10 mouse cellular contexts compared by ENCODE assay signal in the genomic region with DNA sequence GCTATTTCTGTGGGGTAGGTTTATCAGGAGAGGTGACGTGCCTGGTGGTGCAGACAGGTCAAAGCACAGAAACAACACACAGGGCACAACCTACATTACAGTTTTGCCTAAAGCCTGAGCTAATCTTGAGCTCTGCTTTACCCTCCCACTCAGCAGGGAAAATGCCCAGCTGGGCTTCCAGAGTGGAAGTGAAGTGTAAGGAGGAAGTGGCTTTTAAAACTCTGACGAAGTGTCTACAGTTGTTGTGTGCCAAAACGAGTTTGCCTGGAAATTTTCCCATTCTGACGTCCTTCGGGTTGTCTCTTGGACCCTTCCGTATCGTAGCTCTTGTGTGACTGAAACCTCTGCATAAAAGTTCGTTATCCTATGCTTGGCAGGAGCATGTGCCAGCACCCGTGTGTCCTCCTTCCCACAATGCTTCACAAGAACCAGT. TPM values are rescaled to one million over a fixed set of nuclear protein-coding genes. Genes with fewer than 3 reads are reported as not detected.
DNase-seq lines count a peak whose midpoint lies in the region; ATAC-seq lines count a peak whose summit lies in the region.
"Had no signal": no experiment of that assay in that cellular context is flagged by ENCODE, and none has a peak within 500 bp of the region (broad histone marks: within the 10 kb centered on the region; RNA-seq: fewer than 3 reads in every experiment).

No protein-coding gene starts in this region.

- H3K27ac ChIP-seq in limb, embryonic 13.5 days = no peak overlapping the region
- no peak overlapping the region for H3K27ac ChIP-seq in limb, embryonic 10.5 days
- no peak overlapping the region for H3K27ac ChIP-seq in forebrain, embryonic 15.5 days (replicated peaks)
- H3K27ac ChIP-seq: embryonic facial prominence, embryonic 13.5 days; limb, embryonic 12.5 days had no signal

- no peak overlapping the region for H3K9ac ChIP-seq in limb, embryonic 13.5 days
- H3K9ac ChIP-seq in forebrain, embryonic 15.5 days (replicated peaks) = no peak overlapping the region
- H3K9ac ChIP-seq: embryonic facial prominence, embryonic 13.5 days; limb, embryonic 12.5 days had no signal

- H3K27me3 ChIP-seq in limb, embryonic 13.5 days = no peaks in the 10 kb centered on the region
- no peaks in the 10 kb centered on the region for H3K27me3 ChIP-seq in limb, embryonic 10.5 days (ENCODE audit: low read depth, poor library complexity, severe bottlenecking)
- H3K27me3 ChIP-seq in forebrain, embryonic 15.5 days = no peaks in the 10 kb centered on the region
- H3K27me3 ChIP-seq: embryonic facial prominence, embryonic 13.5 days; limb, embryonic 12.5 days had no signal

- 41% methylated on average over 9 of the region's 9 CpGs for WGBS in limb, embryonic 13.5 days
- WGBS in limb, embryonic 10.5 days = 76% methylated on average over 9 of the region's 9 CpGs
- 46% methylated on average over 9 of the region's 9 CpGs for whole genome bisulfite sequencing in forebrain, embryonic 15.5 days

- 0 out of 2 replicates have a peak, but pooled peaks cover 7% of the 10 kb centered on the region for H3K4me1 ChIP-seq in limb, embryonic 13.5 days
- peaks cover 12% of the 10 kb centered on the region; the same call in 1 of the 2 replicates for H3K4me1 ChIP-seq in limb, embryonic 10.5 days
- no peaks in the 10 kb centered on the region for H3K4me1 ChIP-seq in forebrain, embryonic 15.5 days
- H3K4me1 ChIP-seq: embryonic facial prominence, embryonic 13.5 days had no signal

- ATAC-seq in limb, embryonic 13.5 days (ENCODE audit: low FRiP score, low read depth) = peak; percentile 36; the same call in 1 of the 2 replicates
- ATAC-seq in megakaryocyte progenitor cell, adult 5-6 weeks (replicated peaks; ENCODE audit: poor library complexity) = peak; percentile 68
- no peak for ATAC-seq in forebrain, embryonic 15.5 days (replicated peaks)

- H3K9me3 ChIP-seq in limb, embryonic 13.5 days = no peaks in the 10 kb centered on the region
- no peaks in the 10 kb centered on the region for H3K9me3 ChIP-seq in limb, embryonic 10.5 days (replicated peaks)
- no peaks in the 10 kb centered on the region for H3K9me3 ChIP-seq in forebrain, embryonic 15.5 days
- H3K9me3 ChIP-seq: embryonic facial prominence, embryonic 13.5 days; limb, embryonic 12.5 days had no signal

- no peak overlapping the region for H3K4me2 ChIP-seq in limb, embryonic 13.5 days (replicated peaks)
- H3K4me2 ChIP-seq in forebrain, embryonic 15.5 days (replicated peaks) = no peak overlapping the region
- H3K4me2 ChIP-seq: embryonic facial prominence, embryonic 13.5 days; limb, embryonic 12.5 days had no signal

- H3K36me3 ChIP-seq in limb, embryonic 13.5 days = no peaks in the 10 kb centered on the region
- H3K36me3 ChIP-seq in limb, embryonic 10.5 days = no peaks in the 10 kb centered on the region
- no peaks in the 10 kb centered on the region for H3K36me3 ChIP-seq in forebrain, embryonic 15.5 days
- H3K36me3 ChIP-seq: embryonic facial prominence, embryonic 13.5 days; limb, embryonic 12.5 days had no signal

- DNase-seq in limb, embryonic 10.5 days (ENCODE audit: low spot score) = no peak
- DNase-seq in heart, adult 18-20 months = peak; percentile 63 to 73
- peak; percentile 42 to 59 for DNase-seq in kidney, postnatal 36 days
- no peak for DNase-seq in embryo, embryonic 10 days (ENCODE audit: low spot score)
- no peak for DNase-seq in embryo, embryonic 9.5 days (ENCODE audit: extremely low spot score)

- no peak overlapping the region for H3K4me3 ChIP-seq in limb, embryonic 13.5 days
- H3K4me3 ChIP-seq in limb, embryonic 10.5 days = no peak overlapping the region
- H3K4me3 ChIP-seq in forebrain, embryonic 15.5 days = no peak overlapping the region
- H3K4me3 ChIP-seq: embryonic facial prominence, embryonic 13.5 days; limb, embryonic 12.5 days had no signal

RNA-seq across cellular contexts. Expression of gene Cd47, which starts 7.9 kb away (rescaled TPM):
- polyA plus RNA-seq in limb, embryonic 13.5 days (2015; fragmentation: Nextera tagmentation; extraction: Ambion mirVana) = 62.1 and 62.5 TPM in 2 replicates
- 21.3 and 26.6 TPM in 2 replicates for polyA plus RNA-seq in limb, embryonic 10.5 days (2016; fragmentation: Nextera tagmentation; extraction: Ambion mirVana)
- total RNA-seq in heart, adult 18-20 months (2021) = 10 to 100 TPM; 79.4 to 84.7 TPM
- 435 and 460 TPM in 2 replicates for total RNA-seq in megakaryocyte progenitor cell, adult 5-6 weeks (2015)
- 188 and 213 TPM in 2 replicates for total RNA-seq in megakaryocyte progenitor cell, adult 5-6 weeks (2017)
- polyA plus RNA-seq in forebrain, embryonic 15.5 days (2015; fragmentation: Nextera tagmentation; extraction: Ambion mirVana) = 123 and 128 TPM in 2 replicates

Comparison
In these comparisons a context has a peak if more than half of its experiments do, and no peak if none do; other contexts are left out.
1. DNase-seq: peak in heart, adult 18-20 months (2 of 2) and kidney, postnatal 36 days (2 of 2); none in limb, embryonic 10.5 days (single experiment), embryo, embryonic 10 days (single experiment) and embryo, embryonic 9.5 days (single experiment).